Mouse (Mus musculus) ES-Bruce4 (cell line): ENCODE measurements at regions not wholly inside any gene's neighbourhood (a gene's known extent, or its start where the extent isn't known, plus 50 kb on each side); places are given as distances from the start of the nearest gene placed in this dataset.

Source experiments
- H3K27ac ChIP-seq: 2 replicates; pipeline ENCODE4 v1.5.1; 2012; ENCODE audit warnings: low read length, inconsistent platforms; ENCODE audit not compliant: insufficient read depth
- H3K27me3 ChIP-seq: 2 replicates; pipeline ENCODE4 v1.6.1; 2012; ENCODE audit warnings: mild to moderate bottlenecking, low read length, inconsistent platforms; ENCODE audit not compliant: control insufficient read depth, poor library complexity, insufficient read depth, severe bottlenecking
- H3K36me3 ChIP-seq: 2 replicates; pipeline ENCODE4 v1.6.1; 2012; ENCODE audit warnings: inconsistent platforms, mild to moderate bottlenecking, low read length, moderate library complexity; ENCODE audit not compliant: control insufficient read depth, poor library complexity, insufficient read depth, severe bottlenecking
- H3K4me1 ChIP-seq: one replicate; pipeline ENCODE4 v1.8.1; 2011; ENCODE audit warnings: low read length; ENCODE audit not compliant: control insufficient read depth, insufficient read depth
- H3K4me3 ChIP-seq: 2 replicates; pipeline ENCODE4 v1.5.1; 2011; ENCODE audit warnings: low read depth, mild to moderate bottlenecking, low read length
- H3K9ac ChIP-seq: 2 replicates; pipeline ENCODE4 v1.6.1; 2012; ENCODE audit warnings: low read depth, mild to moderate bottlenecking, inconsistent platforms; ENCODE audit not compliant: poor library complexity, severe bottlenecking
- H3K9me3 ChIP-seq: replicated peaks from 2 replicates; pipeline ENCODE4 v1.6.1; 2012; ENCODE audit warnings: mild to moderate bottlenecking, low read length, inconsistent platforms; ENCODE audit not compliant: control insufficient read depth, poor library complexity, insufficient read depth, severe bottlenecking
- CTCF ChIP-seq: IDR thresholded peaks from one replicate; pipeline ENCODE4 v1.8.1; 2011; ENCODE audit warnings: low read depth, low read length
- EP300 ChIP-seq: IDR thresholded peaks from 2 replicates; pipeline ENCODE4 v1.6.1; 2011; ENCODE audit warnings: low read depth, low read length; ENCODE audit not compliant: insufficient read depth
- POLR2A ChIP-seq: IDR thresholded peaks from one replicate; pipeline ENCODE4 v1.8.1; 2011; ENCODE audit warnings: low read length; ENCODE audit not compliant: insufficient read depth

DNA sequence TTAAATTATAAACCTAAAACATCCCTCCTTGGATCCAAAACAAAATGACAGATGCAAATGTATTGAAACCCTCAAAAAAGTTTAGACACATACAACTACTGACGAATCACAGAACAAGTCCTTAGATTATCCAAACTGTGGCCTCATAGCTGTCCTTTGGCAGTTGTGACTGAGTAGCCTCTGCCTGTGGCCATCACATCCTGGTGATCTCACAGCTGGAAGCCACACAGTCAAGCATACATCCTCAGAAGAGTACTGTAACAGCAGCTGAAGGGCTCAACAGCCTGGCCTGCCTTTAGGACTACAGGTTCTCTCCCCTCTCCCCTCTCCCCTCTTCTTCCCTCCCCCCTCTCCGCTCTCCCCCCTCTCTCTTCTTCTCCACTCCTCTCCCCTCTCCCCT lies 80.0 kb upstream of the Thbs1 start:
- no peaks in the 10 kb centered on the region for H3K36me3 ChIP-seq
- H3K4me1 ChIP-seq, result no peaks in the 10 kb centered on the region
- H3K27ac ChIP-seq, result no peak overlapping the region
- no peaks in the 10 kb centered on the region for H3K27me3 ChIP-seq
- no peaks in the 10 kb centered on the region for H3K9me3 ChIP-seq
- H3K4me3 ChIP-seq, result no peak overlapping the region
- TF ChIP-seq EP300, result no peak
- no peak for TF ChIP-seq POLR2A
- no peak for TF ChIP-seq CTCF
- no peak overlapping the region for H3K9ac ChIP-seq

- Histone ChIP-seq H3K27ac (no peak overlapping the region), H3K4me1 (no peaks in the 10 kb centered on the region), H3K36me3 (no peaks in the 10 kb centered on the region), H3K4me3 (no peak overlapping the region), H3K27me3 (no peaks in the 10 kb centered on the region), H3K9ac (no peak overlapping the region), H3K9me3 (no peaks in the 10 kb centered on the region)
- TF ChIP-seq POLR2A, result no peak
- TF ChIP-seq CTCF, result no peak
- TF ChIP-seq EP300, result no peak
Measured at GRCm38 (mm10) chr2:118033377-118033776, 78.3 kb upstream of the Thbs1 start.

DNA sequence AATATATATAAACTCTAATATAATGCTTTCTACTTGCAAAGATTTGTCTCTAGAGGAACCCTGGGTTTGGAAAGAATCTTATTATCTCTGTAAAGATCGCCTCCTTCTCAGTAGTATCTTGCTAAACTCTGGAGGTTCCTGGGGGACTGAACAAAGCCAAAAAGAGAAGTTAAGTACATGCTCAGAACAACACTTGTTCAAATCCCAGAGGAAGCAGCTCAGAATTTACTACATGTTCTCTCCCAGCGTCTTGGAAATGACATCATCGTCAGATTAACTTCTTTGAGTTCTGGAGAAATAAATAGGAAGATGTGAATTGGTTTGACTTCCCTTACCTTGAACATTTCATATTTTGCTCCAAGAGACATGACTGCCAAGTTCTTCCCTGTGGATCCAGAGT lies 77.7 kb upstream of the Thbs1 start:
- no peaks in the 10 kb centered on the region for H3K9me3 ChIP-seq

GRCm38 (mm10) chr2:118035333-118035732 lies 76.3 kb upstream of the Thbs1 start:
- no peak for TF ChIP-seq CTCF
- TF ChIP-seq POLR2A, result no peak
- TF ChIP-seq EP300, result no peak
- Histone ChIP-seq H3K36me3 (no peaks in the 10 kb centered on the region), H3K4me1 (no peaks in the 10 kb centered on the region), H3K9ac (no peak overlapping the region), H3K27me3 (no peaks in the 10 kb centered on the region), H3K27ac (no peak overlapping the region), H3K4me3 (no peak overlapping the region), H3K9me3 (no peaks in the 10 kb centered on the region)

More for the DNA sequence above, 77.7 kb upstream of the Thbs1 start:
- H3K4me1 ChIP-seq, result no peaks in the 10 kb centered on the region
- TF ChIP-seq CTCF, result no peak
- TF ChIP-seq EP300, result no peak
- TF ChIP-seq POLR2A, result no peak
- no peak overlapping the region for H3K27ac ChIP-seq
- H3K36me3 ChIP-seq, result no peaks in the 10 kb centered on the region
- no peak overlapping the region for H3K9ac ChIP-seq
- H3K4me3 ChIP-seq, result no peak overlapping the region
- H3K27me3 ChIP-seq, result no peaks in the 10 kb centered on the region

DNA sequence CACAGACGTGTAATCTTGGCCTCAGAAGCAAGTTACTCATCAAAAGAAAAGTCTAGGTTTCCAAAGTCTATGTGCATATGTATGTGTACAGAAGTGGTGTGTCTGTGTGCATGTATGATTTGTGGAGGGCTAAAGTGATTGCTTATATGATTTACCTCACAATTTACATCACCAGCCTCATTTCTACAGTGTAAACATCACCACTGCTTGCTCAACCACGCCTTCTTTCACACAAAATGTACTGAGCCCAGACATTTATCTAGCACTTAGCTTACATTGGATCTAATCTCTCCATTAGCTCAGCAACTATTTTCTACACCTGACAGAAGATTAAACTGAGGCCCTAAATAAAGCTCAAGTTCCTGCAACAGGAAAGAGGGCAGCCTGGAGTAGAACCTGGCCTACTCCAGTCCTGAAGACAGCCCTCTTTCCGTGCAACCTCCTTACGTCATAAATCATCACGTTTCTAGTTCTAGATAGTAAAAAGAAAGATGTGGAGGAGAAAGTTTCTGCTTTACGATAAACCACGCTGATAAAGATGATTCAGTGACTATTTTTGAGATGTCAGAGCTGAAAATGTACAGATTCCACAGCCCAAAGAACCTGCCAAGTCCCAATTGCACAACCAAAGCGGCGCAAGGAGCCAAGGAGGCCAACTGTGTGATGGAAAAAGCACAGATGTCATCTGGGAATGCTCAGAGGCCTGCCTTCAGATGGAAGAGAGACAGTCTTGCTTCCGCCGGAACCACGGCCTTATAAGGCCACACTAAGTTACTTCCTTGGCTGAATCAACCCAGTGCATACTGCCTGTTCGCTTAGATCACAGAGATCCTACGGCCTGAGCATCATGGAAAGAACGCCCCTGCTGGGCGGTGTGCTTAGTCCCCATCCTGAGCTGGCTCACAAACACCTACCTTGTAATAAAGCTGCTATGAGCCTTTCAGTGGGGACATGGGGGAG lies 72.5 kb upstream of the Thbs1 start:
- Histone ChIP-seq H3K4me3 (no peak overlapping the region), H3K4me1 (no peaks in the 10 kb centered on the region)
- TF ChIP-seq CTCF (no peak), POLR2A (no peak), EP300 (no peak)

DNA sequence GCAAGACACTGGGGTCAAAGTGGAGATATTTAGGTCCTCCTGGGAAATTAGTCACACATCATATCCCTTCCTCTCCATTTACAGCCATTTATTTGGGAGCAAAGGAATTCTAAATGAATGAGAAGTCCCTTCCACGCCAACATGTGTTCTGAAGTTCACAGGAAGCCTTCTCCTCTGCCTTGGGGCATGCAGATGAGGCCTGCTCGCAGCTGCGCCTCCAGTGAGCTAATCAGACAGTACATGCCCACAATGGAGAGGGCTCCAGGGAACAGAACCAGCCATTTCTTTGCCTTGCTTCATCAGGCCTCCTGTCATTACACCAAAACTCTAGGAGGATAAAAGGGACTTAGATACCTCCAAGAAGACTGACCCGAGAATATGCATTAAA lies 71.9 kb upstream of the Thbs1 start:
- no peaks in the 10 kb centered on the region for H3K9me3 ChIP-seq
- H3K36me3 ChIP-seq, result no peaks in the 10 kb centered on the region
- no peak overlapping the region for H3K4me3 ChIP-seq
- H3K27ac ChIP-seq, result no peak overlapping the region
- H3K9ac ChIP-seq, result no peak overlapping the region
- H3K27me3 ChIP-seq, result no peaks in the 10 kb centered on the region
- TF ChIP-seq POLR2A (no peak), EP300 (no peak), CTCF (no peak)
- no peaks in the 10 kb centered on the region for H3K4me1 ChIP-seq

More for the DNA sequence above, 72.5 kb upstream of the Thbs1 start:
- Histone ChIP-seq H3K36me3 (no peaks in the 10 kb centered on the region), H3K27ac (no peak overlapping the region), H3K9ac (no peak overlapping the region), H3K27me3 (no peaks in the 10 kb centered on the region), H3K9me3 (no peaks in the 10 kb centered on the region)
